Mouse (Mus musculus): ENCODE measurements around the gene Cnep1r1. TPM values are rescaled to one million over a fixed set of nuclear protein-coding genes. Genes with fewer than 3 reads are reported as not detected.

The Cnep1r1 gene
- total RNA-seq (2021): 10 to 100 TPM; 30.7 to 32.1 TPM
- long read RNA-seq, experiment 1, transcript Cnep1r1-201 (6 exons, 1,731 nt): major isoform, 6 of 8 reads
- long read RNA-seq, experiment 1, partial matches to known transcripts: 1 of 8 reads
- long read RNA-seq, experiment 1, other reads (novel, unspliced or antisense): 0 of 8 reads
- long read RNA-seq, experiment 2, transcript Cnep1r1-201 (6 exons, 1,731 nt): major isoform, 6 of 9 reads
- long read RNA-seq, experiment 2, partial matches to known transcripts: 0 of 9 reads
- long read RNA-seq, experiment 2, other reads (novel, unspliced or antisense): 1 of 9 reads

DNA sequence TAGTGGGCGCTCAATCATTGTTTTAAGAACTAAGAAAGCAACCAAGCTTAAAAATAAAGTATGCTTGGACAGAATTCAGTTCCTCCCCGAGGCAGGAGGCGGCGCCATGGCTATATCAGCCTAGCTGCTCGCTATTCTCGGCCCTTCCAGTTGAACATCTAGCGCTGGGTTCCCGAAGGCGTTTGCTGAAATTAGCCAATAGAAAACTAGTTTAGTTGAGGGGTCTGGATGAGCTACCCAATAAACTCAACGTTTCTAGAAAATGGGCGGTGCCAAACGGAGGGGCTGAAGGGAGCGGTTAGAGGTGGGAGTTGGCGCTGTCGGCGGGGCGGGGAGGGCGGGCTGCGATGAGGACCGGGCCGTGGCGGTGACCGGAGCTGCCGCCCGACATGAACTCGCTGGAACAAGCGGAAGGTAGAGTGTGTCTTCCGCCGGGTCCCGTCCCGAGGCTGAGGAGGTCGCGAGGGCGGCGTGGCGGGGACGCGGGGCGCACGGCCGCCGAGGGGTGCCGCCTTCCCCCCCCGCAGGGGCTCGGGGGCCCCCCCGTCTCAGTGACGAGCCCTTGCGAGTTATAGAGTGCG lies at the start of gene Cnep1r1:
Gene Cnep1r1, plus strand, starts transcription at position 314 of the 581 bp plus-strand sequence.
- DNase-seq (ENCODE audit: low spot score in 2 of 2): peak; percentile 97
- peak; percentile 91 for TF ChIP-seq CTCF (conservative IDR thresholded peaks at IDR 0.05)
- peak within 1 kb of the TSS; percentile 91 for H3K27ac ChIP-seq
- H3K4me3 ChIP-seq: peak within 1 kb of the TSS; percentile 93

DNA sequence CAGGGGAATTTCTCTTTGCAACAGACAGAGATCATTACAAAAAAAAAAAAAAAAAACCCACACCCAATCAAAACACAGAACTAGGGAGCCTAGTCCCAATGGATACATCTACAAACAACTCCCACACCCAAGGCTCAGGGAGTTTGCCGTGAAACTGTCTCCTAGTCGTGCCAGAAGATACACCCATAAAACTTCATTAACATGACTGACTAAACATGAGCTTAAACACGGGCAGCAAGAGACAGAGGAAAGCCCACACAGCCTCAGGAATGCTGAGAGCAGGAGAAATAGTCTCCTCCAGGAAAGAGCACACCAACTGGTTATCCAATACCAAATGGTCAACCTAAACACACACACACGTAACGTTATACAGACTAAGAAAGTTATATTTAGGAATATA lies 36.4 kb upstream of the Cnep1r1 start:
- Histone ChIP-seq H3K4me3 (no peak overlapping the region), H3K27ac (no peak overlapping the region)
- no peak for TF ChIP-seq CTCF (conservative IDR thresholded peaks at IDR 0.05)
- no peak for DNase-seq (ENCODE audit: low spot score in 2 of 2)

DNA sequence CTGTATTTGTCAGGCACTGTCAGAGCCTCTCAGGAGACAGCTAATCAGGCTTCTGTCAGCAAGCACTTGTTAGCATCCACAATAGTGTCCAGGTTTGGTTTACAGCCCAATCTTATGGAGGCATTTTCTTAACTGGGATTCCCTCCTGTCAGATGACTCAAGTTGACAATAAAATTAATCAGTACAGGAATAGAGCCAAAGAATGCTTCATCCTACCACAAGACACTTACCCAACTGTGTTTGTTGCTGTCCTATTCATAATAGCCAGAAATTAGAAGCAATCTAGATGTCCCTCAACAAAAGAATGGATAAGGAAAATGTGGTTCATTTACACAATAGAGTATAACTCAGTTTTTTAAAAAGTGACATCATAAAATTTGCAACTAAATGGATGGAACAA lies 30.6 kb upstream of the Cnep1r1 start:
- TF ChIP-seq CTCF (conservative IDR thresholded peaks at IDR 0.05): no peak
- no peak for DNase-seq (ENCODE audit: low spot score in 2 of 2)
- H3K27ac ChIP-seq: no peak overlapping the region
- no peak overlapping the region for H3K4me3 ChIP-seq

DNA sequence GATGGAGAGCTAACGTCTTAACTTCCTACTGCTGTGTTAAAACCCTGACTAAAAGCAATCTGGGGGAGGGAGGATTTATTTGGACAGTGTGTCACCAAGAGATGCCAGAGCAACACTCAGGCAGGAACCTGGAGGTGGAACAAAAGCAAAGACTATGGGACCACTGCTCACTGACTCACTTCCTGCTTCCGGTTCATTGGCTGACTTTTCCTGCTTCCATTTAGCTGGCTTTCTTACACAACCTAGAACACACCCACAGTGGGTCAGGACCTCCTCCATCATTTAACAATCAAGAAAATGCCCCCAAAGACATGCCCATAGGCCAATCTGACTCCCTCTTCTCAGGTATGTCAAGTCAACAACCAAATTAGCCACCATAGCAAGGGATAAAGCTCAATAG lies 26.9 kb upstream of the Cnep1r1 start:
- DNase-seq (ENCODE audit: low spot score in 2 of 2): no peak
- Histone ChIP-seq H3K4me3 (no peak overlapping the region), H3K27ac (no peak overlapping the region)
- no peak for TF ChIP-seq CTCF (conservative IDR thresholded peaks at IDR 0.05)

DNA sequence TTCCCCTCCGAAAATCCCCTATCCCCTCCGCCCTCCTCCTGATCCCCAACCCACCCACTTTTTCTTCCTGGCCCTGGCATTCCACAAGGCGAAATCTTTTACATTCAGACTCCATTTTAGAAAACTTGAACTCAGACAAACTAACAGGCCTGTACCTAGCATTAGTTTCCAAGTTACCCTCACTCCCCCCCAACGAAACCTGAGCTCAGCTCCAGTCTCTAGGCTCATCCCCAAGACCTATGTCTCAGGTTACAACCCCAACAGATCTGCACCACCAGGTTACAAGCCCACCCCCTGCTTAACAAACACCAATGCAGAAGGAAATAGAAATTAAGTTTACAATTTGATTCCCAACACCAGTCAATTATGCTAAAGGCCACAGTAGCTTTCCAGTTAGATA lies 25.2 kb upstream of the Cnep1r1 start:
- TF ChIP-seq CTCF (conservative IDR thresholded peaks at IDR 0.05): no peak
- DNase-seq (ENCODE audit: low spot score in 2 of 2): no peak
- H3K4me3 ChIP-seq: no peak overlapping the region
- H3K27ac ChIP-seq: no peak overlapping the region

- DNase-seq (ENCODE audit: low spot score in 2 of 2): no peak
These were observed 19.7 kb upstream of the Cnep1r1 start for GRCm38 (mm10) chr8:88098856-88099255.

GRCm38 (mm10) chr8:88099526-88099925 lies 19.0 kb upstream of the Cnep1r1 start:
- Histone ChIP-seq H3K27ac (no peak overlapping the region), H3K4me3 (no peak overlapping the region)
- peak; percentile 94 for TF ChIP-seq CTCF (conservative IDR thresholded peaks at IDR 0.05)
- peak; percentile 19 to 38 for DNase-seq (ENCODE audit: low spot score in 2 of 2)

More at GRCm38 (mm10) chr8:88098856-88099255, 19.7 kb upstream of the Cnep1r1 start:
- TF ChIP-seq CTCF (conservative IDR thresholded peaks at IDR 0.05): no peak
- H3K27ac ChIP-seq: no peak overlapping the region
- no peak overlapping the region for H3K4me3 ChIP-seq

DNA sequence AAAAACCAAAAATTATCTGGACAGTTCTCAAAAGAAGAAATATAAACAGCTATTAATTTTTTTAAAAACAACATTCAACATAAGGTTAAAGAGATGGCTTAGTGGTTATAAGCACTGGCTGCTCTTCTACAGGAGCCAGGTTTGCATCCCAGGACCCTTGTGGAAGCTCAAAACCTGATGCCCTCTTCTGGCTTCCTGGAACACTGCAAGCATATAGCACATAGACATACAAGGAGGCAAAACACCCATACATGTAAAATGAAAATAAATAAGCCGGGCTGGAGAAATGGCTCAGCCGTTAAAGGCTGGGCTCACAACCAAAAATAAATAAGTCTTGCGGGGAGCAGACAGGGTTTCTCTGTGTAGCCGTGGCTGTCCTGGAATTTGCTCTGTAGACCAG lies 9.3 kb upstream of the Cnep1r1 start:
- no peak overlapping the region for H3K27ac ChIP-seq

GRCm38 (mm10) chr8:88119076-88119475 lies 507 bp downstream of the Cnep1r1 start:
- Histone ChIP-seq H3K4me3 (peak overlapping the region; percentile 93), H3K27ac (peak overlapping the region; percentile 91)
- DNase-seq (ENCODE audit: low spot score in 2 of 2): no peak
- TF ChIP-seq CTCF (conservative IDR thresholded peaks at IDR 0.05): no peak

More for the DNA sequence above, 9.3 kb upstream of the Cnep1r1 start:
- peak; percentile 42 for TF ChIP-seq CTCF (conservative IDR thresholded peaks at IDR 0.05)
- DNase-seq (ENCODE audit: low spot score in 2 of 2): no peak
- H3K4me3 ChIP-seq: no peak overlapping the region

GRCm38 (mm10) chr8:88124850-88125249 lies 6.3 kb downstream of the Cnep1r1 start:
- Histone ChIP-seq H3K27ac (no peak overlapping the region), H3K4me3 (no peak overlapping the region)
- no peak for DNase-seq (ENCODE audit: low spot score in 2 of 2)
- TF ChIP-seq CTCF (conservative IDR thresholded peaks at IDR 0.05): no peak

DNA sequence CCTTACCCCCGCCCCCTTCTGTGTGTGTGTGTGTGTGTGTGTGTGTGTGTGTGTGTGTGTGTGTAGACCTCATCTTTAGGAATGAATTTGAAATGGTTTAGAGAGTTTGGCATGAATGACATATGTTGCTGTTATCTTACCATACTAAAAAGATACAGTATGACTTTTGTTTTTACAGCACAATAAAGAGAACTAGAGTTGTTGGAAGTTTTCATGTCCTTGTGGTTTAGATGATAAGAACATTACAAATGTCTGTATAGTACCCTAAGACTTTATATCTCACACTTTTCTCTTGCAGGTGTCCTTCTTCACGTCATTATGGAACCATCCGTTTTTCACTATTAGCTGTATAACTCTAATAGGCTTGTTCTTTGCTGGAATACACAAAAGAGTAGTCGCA lies 10.8 kb downstream of the Cnep1r1 start:
- Histone ChIP-seq H3K27ac (no peak overlapping the region), H3K4me3 (no peak overlapping the region)
- no peak for TF ChIP-seq CTCF (conservative IDR thresholded peaks at IDR 0.05)
- DNase-seq (ENCODE audit: low spot score in 2 of 2): no peak

DNA sequence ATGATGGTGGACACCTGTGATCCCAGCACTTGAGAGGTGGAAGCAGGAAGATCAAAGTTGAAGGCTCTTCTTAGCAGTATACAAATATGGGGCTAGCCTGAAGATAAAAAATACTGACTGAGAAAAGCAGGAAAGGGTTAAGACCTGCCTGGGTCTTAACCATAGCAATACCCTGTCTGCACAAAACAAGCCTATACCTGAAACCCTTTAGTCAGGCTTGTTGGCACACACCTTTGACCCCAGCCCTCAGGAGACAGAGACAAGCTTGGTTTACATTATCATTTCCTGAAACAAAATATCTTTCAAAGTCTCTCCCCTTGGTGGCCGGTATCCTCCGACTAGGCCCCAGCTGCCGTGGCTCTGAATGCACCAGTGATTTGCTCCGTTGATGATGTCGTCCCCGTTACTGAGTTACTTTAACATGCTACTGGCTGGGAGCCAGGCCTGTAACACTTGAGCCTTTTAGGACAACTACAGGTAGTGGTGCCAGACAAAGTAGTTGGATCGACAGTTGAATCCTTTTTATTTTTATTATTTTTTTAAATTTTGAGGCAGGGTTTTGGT lies 12.3 kb downstream of the Cnep1r1 start:
- Histone ChIP-seq H3K27ac (no peak overlapping the region), H3K4me3 (no peak overlapping the region)
- no peak for DNase-seq (ENCODE audit: low spot score in 2 of 2)
- TF ChIP-seq CTCF (conservative IDR thresholded peaks at IDR 0.05): no peak

DNA sequence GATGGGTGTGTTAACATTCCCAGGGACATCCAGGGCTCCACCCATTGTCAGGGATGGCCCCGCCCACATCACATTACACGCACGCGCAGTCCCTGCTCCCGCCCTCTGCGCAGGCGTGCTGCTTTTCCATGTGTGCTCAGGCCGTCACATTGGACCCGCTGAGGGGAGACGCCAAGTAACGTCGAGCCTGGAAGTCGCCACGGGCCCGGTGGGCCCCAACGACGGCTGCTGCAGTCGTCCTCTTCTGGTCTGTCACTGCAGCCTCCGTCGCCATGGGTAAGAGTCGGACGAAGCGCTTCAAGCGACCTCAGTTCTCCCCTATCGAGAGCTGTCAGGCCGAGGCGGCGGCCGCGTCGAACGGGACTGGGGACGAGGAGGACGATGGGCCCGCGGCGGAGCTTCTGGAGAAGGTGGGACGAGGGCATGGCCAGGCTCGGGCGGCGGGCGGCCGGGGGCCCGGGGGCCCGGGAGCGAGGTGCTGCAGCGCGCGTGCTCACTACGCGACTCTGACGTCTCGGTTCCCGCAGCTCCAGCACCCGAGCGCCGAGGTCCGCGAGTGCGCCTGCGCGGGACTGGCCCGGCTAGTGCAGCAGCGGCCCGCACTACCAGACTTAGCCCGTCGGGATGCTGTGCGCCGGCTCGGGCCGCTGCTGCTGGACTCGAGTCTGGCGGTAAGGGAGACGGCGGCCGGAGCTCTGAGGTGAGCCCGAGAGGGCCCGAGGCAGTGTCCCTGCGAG lies 19.3 kb downstream of the Cnep1r1 start, which contains the start of gene Heatr3:
Gene Heatr3, plus strand, starts transcription at position 108 of the 737 bp plus-strand sequence.
- peak; percentile 63 for TF ChIP-seq CTCF (conservative IDR thresholded peaks at IDR 0.05)
- H3K4me3 ChIP-seq: peak within 1 kb of the TSS; percentile 97
- peak within 1 kb of the TSS; percentile 99 for H3K27ac ChIP-seq
- peak; percentile 96 to 97 for DNase-seq (ENCODE audit: low spot score in 2 of 2)
